Mouse (Mus musculus): ENCODE data around the gene Acadm.

DNA sequence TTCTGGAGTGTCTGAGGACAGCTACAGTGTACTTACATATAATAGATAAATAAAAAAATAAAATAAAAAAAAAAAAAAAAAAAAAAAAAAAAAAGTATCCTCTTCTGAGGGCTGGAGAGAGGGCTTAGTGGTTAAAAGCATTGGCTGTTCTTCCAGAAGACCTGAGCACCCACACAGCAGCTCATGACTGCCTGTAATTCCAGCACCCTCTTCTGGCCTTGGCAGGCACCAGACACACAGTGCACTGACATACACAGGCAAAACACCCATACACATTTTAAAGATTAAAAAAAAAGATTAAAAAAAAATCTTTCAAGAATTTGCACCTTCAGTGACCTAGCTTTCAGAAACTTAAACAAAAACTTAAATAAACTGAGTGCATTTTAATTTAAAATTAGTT lies 58.1 kb downstream of the Acadm start:
- peak; percentile 60 for TF ChIP-seq CTCF (IDR thresholded peaks at IDR 0.05; ENCODE audit: low read depth)
- TF ChIP-seq EP300 (IDR thresholded peaks at IDR 0.05; ENCODE audit: low read depth) = no peak

Data from liver, embryonic 14.5 days (tissue).